Mouse (Mus musculus): ENCODE measurements around the gene Arl8b.

DNA sequence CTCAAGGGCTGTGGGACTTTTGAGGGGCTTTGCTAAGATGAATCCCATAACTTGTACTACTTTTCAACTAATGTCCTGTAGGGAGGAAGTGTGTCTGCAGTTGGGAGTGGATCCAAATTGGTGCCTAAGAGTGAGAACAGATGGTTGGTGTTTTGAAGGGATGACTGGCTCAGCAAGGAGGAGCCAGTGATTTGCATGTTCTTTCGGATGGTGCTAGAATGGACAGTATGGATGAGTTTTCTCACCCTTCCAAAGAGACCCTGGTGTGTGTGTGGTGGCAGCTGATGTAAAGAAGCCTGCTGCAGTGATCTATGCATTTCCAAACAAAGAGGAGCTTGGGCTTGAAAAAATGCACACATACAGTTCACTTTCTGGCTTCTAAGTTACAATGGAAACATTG lies 22.3 kb downstream of the Arl8b start:
- TF ChIP-seq GATA1 (IDR thresholded peaks at IDR 0.05; ENCODE audit: borderline replicate concordance, low read length), result no peak
- TF ChIP-seq FLI1 (IDR thresholded peaks at IDR 0.05; ENCODE audit: low read length), result no peak
